Mouse (Mus musculus): ENCODE data around the gene Gm11639.
"Not testable (repeated sequence)": the region's sequence is repeated elsewhere in the genome, so short reads cannot be mapped to it uniquely, and the experiment has no call there.

Gene Gm11639

GRCm38 (mm10) chr11:104707084-104707483, 21.6 kb downstream of the Gm11639 start:
- DNase-seq = no peak

GRCm38 (mm10) chr11:104744995-104745568, 59.6 kb downstream of the Gm11639 start:
- no peak for DNase-seq

- DNase-seq = no peak
These were observed 80.3 kb downstream of the Gm11639 start for GRCm38 (mm10) chr11:104765762-104766161.

DNA sequence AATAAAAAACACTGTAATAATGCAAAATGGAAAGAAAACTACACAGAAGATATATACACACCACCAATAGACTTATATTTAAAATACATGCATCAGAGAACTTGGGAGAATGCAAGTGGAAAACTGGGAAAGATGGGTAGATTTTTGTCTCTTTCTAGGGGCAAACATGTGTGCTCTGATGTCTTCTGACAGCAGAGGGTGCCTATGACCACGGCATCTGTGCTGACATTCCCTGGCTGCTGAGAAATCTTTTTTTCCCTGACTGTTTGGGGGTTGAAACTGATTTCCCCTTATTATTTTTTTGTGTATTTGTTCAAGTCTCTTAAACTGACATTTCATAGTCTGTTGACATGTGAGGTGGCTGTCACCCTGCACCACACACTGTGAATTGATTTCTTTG, 81.6 kb downstream of the Gm11639 start:
- no peak for DNase-seq

GRCm38 (mm10) chr11:104768072-104768471, 82.6 kb downstream of the Gm11639 start:
- peak; percentile 18 for DNase-seq

GRCm38 (mm10) chr11:104778796-104779195, 93.3 kb downstream of the Gm11639 start:
- DNase-seq = no peak

GRCm38 (mm10) chr11:104944723-104945122, 259.2 kb downstream of the Gm11639 start:
- DNase-seq = no peak

DNA sequence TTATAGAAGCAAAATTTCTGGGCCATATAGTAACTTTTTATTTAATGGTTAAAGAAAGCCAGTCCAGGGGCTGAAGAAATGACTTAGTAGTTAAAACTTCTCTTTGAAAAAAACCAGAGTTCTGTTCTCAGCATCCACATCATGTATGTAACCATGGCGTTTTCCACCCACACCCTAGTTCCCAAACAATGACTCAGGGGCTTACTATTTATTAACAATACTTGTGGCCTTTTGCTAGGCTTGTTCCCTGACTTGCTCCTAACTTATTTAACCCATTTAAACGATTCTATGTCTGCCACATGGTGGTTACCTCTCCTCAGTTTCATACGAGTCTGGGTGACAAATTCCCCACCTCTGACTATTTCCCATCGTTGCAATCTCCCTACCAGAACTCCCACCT, 266.8 kb downstream of the Gm11639 start:
- DNase-seq = no peak

DNA sequence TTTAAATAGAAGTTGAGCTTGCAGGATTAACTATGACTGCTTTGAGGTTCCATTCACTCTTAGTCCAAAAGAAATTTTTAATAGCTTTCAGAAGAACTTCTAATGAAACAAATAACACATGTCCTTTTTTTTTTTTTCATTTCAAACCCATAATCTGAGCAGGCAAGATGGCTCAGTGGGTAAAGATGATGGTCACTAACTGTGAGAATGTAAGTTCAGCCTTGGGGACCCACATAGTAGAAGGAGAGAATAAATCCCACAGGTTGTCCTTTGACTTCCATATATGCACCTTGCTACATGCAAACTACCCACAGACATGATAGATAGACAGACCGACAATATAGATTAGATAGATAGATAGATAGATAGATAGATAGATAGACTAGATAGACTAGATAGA, 282.4 kb downstream of the Gm11639 start:
- DNase-seq = no peak

DNA sequence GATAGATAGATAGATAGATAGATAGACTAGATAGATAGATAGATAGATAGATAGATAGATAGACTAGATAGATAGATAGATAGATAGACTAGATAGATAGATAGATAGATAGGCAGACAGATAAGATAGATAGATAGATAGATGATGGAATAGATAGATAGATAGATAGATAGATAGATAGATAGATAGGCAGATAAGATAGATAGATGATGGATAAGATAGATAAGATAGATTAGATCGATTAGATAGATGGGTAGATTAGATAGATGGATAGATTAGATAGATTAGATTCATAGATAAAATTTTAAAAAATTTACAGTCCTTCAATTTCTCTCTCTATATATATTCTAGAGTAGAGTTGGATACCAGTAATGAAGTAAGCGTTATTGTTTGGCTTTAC, 282.9 kb downstream of the Gm11639 start:
- DNase-seq = no peak

DNA sequence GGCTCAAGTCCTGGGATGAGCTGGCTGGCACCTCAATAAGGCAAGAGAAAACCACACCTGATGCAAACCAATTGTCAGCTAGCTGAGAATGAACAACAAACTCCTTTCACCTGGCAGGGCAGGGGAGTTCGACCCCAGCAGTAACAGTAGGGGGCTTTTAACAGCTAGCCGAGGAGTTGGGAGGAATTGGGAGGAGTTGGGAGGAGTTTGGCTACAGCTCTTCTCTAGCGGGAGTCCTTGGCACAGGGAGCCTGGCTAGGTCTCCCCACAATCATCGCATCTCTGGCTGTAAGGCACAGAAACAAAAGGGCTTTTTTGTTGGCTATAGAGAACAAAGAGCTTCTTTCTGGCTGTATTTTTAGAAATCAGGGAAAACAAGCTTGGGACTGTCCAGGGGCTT, 285.8 kb downstream of the Gm11639 start:
- DNase-seq = peak; percentile 8

- DNase-seq = no peak
These were observed 287.0 kb downstream of the Gm11639 start for GRCm38 (mm10) chr11:104972480-104972879.

- DNase-seq = no peak
These were observed 292.5 kb downstream of the Gm11639 start for GRCm38 (mm10) chr11:104977976-104978375.

- DNase-seq = no peak
These were observed 296.0 kb downstream of the Gm11639 start for GRCm38 (mm10) chr11:104981342-104982055.

DNA sequence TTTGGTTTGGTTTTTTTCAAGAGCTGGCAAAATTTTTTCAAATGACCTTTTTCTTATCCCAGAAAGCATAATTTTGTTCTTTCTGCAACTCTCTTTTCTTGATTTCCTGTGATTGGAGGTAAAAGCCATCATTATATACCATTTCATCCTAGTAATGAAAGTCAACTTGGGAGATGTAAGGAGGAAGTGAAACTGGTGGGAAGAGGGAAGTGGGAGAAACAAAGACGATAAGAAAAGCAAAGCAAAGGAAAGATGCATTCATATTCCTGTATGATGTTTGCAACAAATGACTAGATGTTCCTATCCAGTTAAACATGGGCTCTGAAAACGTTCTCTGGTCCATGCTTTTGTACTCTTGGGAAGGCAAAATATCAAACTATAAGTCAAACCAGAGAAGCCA, 323.7 kb downstream of the Gm11639 start:
- no peak for DNase-seq

DNA sequence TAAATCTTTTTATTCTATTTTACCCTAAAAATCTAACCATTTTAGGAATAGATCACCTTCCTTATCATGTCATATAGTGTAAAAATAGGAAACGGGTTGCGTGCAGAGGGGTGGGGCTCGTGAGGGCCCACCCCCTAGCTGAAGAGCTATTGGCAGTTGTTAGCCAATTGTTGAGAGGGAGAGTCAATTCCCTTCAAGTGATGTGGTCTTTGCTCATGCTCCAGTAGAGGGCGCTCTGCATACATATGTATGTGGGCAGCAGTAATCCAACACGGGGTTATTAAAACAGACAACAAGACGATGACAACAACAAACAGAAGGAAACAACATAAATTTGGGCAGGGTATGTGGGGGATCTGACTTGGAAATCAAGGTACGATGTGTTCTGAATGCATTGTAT, 335.6 kb downstream of the Gm11639 start:
- peak; percentile 1 for DNase-seq

GRCm38 (mm10) chr11:105028744-105029348, 343.3 kb downstream of the Gm11639 start:
- DNase-seq = no peak

DNA sequence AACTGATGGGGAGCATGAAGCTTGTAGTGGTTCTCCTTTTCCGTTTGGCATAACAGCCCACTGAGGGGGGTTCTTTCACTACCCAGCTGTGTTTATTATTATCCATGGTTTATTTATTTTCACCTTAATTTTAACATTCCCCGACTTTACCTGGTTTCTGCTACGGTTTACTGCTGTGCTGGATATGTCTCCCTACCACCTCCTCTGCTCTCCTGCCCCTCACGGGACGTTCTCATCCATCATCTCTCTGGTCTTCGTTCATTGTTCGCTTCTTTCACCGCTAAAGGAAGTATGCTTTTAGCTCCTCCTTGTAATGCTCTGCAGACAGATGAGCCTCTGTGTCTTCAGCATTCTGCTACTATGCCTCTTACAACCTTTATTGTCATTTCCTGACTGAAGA, 344.0 kb downstream of the Gm11639 start:
- DNase-seq = no peak

- DNase-seq = no peak
These were observed 344.7 kb downstream of the Gm11639 start for GRCm38 (mm10) chr11:105030229-105030628.

GRCm38 (mm10) chr11:105031103-105031502, 345.6 kb downstream of the Gm11639 start:
- no peak for DNase-seq

- DNase-seq = no peak
These were observed 349.6 kb downstream of the Gm11639 start for GRCm38 (mm10) chr11:105035081-105035480.

DNA sequence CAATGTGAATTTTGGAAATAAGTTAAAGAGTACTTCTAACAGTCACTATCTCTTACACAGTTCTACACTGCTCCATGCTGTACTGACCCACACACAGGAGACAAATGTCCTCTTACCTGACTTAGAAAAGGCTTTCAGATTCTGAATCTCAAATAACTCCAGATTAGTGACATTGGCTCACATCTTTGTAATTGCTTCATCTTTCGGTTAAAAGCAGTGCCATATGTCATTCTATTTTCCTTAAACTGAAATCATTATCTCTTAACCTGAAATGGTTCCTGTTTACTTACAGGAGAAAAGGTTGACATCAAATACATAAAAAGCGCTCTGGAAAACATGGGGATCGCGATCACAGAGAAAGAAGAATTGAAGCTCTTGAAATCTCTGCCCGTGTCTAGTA, 377.8 kb downstream of the Gm11639 start, which contains the start of gene Efcab3:
Gene Efcab3, plus strand, starts transcription at position 301 of the 400 bp plus-strand sequence.
- no peak for DNase-seq

- not testable (repeated sequence) for DNase-seq
These were observed 426.9 kb downstream of the Gm11639 start for GRCm38 (mm10) chr11:105112448-105112847.

GRCm38 (mm10) chr11:105117814-105118213, 432.3 kb downstream of the Gm11639 start:
- no peak for DNase-seq

Data from right cerebral cortex, adult 18-20 months (tissue).